Mouse (Mus musculus) cerebellum, postnatal 36 days (tissue): Measurements from ENCODE around the gene Cpa4.

Experiments
- DNase-seq, 2 experiments: peaks; one replicate each; pipeline ENCODE4 v3.0.0; 2021 to 2022; ENCODE audit warnings: mixed read lengths in 2 of 2

The Cpa4 gene

GRCm38 (mm10) chr6:30568069-30568468 is at the start of gene Cpa4:
TSS of gene Cpa4 (plus strand) at chr6:30568369.
- DNase-seq: no peak

- DNase-seq: no peak
Measured at GRCm38 (mm10) chr6:30520400-30520799, 47.8 kb upstream of the Cpa4 start.

- no peak for DNase-seq
Measured at GRCm38 (mm10) chr6:30525456-30526332, 42.5 kb upstream of the Cpa4 start.

GRCm38 (mm10) chr6:30526586-30527515 is 41.3 kb upstream of the Cpa4 start:
- DNase-seq: no peak

- DNase-seq: no peak
Measured at GRCm38 (mm10) chr6:30528800-30529199, 39.4 kb upstream of the Cpa4 start.

- DNase-seq: peak; percentile 70 to 72
Measured at GRCm38 (mm10) chr6:30535340-30535739, 32.8 kb upstream of the Cpa4 start.

GRCm38 (mm10) chr6:30538240-30538639 is 29.9 kb upstream of the Cpa4 start:
- DNase-seq: no peak

GRCm38 (mm10) chr6:30538800-30539199 is 29.4 kb upstream of the Cpa4 start:
- DNase-seq: no peak

- no peak for DNase-seq
Measured at GRCm38 (mm10) chr6:30541009-30541799, 27.0 kb upstream of the Cpa4 start, which contains the start of gene Cpa2. TSS of gene Cpa2 (plus strand) at chr6:30541582.

- DNase-seq: no peak
Measured at GRCm38 (mm10) chr6:30542277-30542676, 25.9 kb upstream of the Cpa4 start.

- no peak for DNase-seq
Measured at GRCm38 (mm10) chr6:30543077-30543476, 25.1 kb upstream of the Cpa4 start.

- no peak for DNase-seq
Measured at GRCm38 (mm10) chr6:30543851-30544250, 24.3 kb upstream of the Cpa4 start.

- DNase-seq: no peak
Measured at GRCm38 (mm10) chr6:30545689-30546088, 22.5 kb upstream of the Cpa4 start.

GRCm38 (mm10) chr6:30546571-30547273 is 21.4 kb upstream of the Cpa4 start:
- peak; percentile 41 to 53 for DNase-seq

- peak; percentile 55 to 57 for DNase-seq
Measured at GRCm38 (mm10) chr6:30547274-30547645, 20.9 kb upstream of the Cpa4 start.

GRCm38 (mm10) chr6:30547656-30548306 is 20.4 kb upstream of the Cpa4 start:
- peak in 1 of 2 experiments; percentile 16 for DNase-seq

- DNase-seq: no peak
Measured at GRCm38 (mm10) chr6:30549231-30549761, 18.9 kb upstream of the Cpa4 start.

- DNase-seq: no peak
Measured at GRCm38 (mm10) chr6:30550496-30551192, 17.5 kb upstream of the Cpa4 start.

- DNase-seq: no peak
Measured at GRCm38 (mm10) chr6:30551193-30551515, 17.0 kb upstream of the Cpa4 start.
